9 mouse cellular contexts compared by ENCODE assay signal in genomic region chrX:139774309-139775083, GRCm38 (mm10). TPM values are rescaled to one million over a fixed set of nuclear protein-coding genes. Genes with fewer than 3 reads are reported as not detected.
DNase-seq lines count a peak whose midpoint lies in the region; ATAC-seq and TF ChIP-seq lines count a peak whose summit lies in the region.
"Had no signal": no experiment of that assay in that cellular context is flagged by ENCODE, and none has a peak within 500 bp of the region (broad histone marks: within the 10 kb centered on the region; RNA-seq: fewer than 3 reads in every experiment).

No protein-coding gene starts in this region.

- no peak overlapping the region for H3K9ac ChIP-seq in hindbrain, embryonic 12.5 days
- no peak overlapping the region for H3K9ac ChIP-seq in heart, embryonic 11.5 days (ENCODE audit: low read depth, low read length)
- H3K9ac ChIP-seq in midbrain, embryonic 12.5 days (replicated peaks) = no peak overlapping the region
- H3K9ac ChIP-seq: embryonic facial prominence, embryonic 12.5 days had no signal

- intact Hi-C loops in left cerebral cortex, postnatal 14 days (cut with DNase I) = loop anchor here (10.0 kb wide), 1 partner anchor 60 kb away; no protein-coding TSS in a partner anchor

- H3K27ac ChIP-seq in hindbrain, embryonic 10.5 days = no peak overlapping the region
- no peak overlapping the region for H3K27ac ChIP-seq in hindbrain, embryonic 12.5 days
- no peak overlapping the region for H3K27ac ChIP-seq in cerebellum, adult 2 months (ENCODE audit: insufficient read depth, low read length)
- H3K27ac ChIP-seq in heart, embryonic 11.5 days (ENCODE audit: low read depth, low read length) = no peak overlapping the region
- no peak overlapping the region for H3K27ac ChIP-seq in midbrain, embryonic 12.5 days (replicated peaks)
- H3K27ac ChIP-seq: embryonic facial prominence, embryonic 12.5 days had no signal

- WGBS in hindbrain, embryonic 10.5 days = 31% methylated on average over 18 of the region's 18 CpGs
- whole genome bisulfite sequencing in hindbrain, embryonic 12.5 days = 38% methylated on average over 18 of the region's 18 CpGs
- WGBS in cerebellum, adult 2 months = 29% methylated on average over 18 of the region's 18 CpGs
- 23% methylated on average over 18 of the region's 18 CpGs for WGBS in heart, embryonic 11.5 days (ENCODE audit: insufficient replicate concordance)
- WGBS in midbrain, embryonic 12.5 days = 34% methylated on average over 18 of the region's 18 CpGs

- no peak for ATAC-seq in hindbrain, embryonic 12.5 days (ENCODE audit: low FRiP score)
- ATAC-seq in G1E (ENCODE audit: extremely low read depth, insufficient number of reproducible peaks, low FRiP score, poor library complexity, severe bottlenecking) = peak; percentile 58
- ATAC-seq in heart, embryonic 11.5 days (replicated peaks; ENCODE audit: insufficient number of reproducible peaks, low FRiP score, low TSS enrichment) = no peak
- peak; percentile 47; the same call in 1 of the 2 replicates for ATAC-seq in midbrain, embryonic 12.5 days (ENCODE audit: low FRiP score, low read depth)

- no peaks in the 10 kb centered on the region for H3K36me3 ChIP-seq in hindbrain, embryonic 10.5 days
- H3K36me3 ChIP-seq in hindbrain, embryonic 12.5 days = no peaks in the 10 kb centered on the region
- H3K36me3 ChIP-seq in G1E (replicated peaks) = no peaks in the 10 kb centered on the region
- H3K36me3 ChIP-seq in heart, embryonic 11.5 days (ENCODE audit: control insufficient read depth, insufficient read depth, low read length) = no peaks in the 10 kb centered on the region
- no peaks in the 10 kb centered on the region for H3K36me3 ChIP-seq in midbrain, embryonic 12.5 days
- H3K36me3 ChIP-seq: embryonic facial prominence, embryonic 12.5 days had no signal

- H3K4me2 ChIP-seq in hindbrain, embryonic 12.5 days (replicated peaks) = no peak overlapping the region
- H3K4me2 ChIP-seq in heart, embryonic 11.5 days = peak overlapping the region; percentile 52
- H3K4me2 ChIP-seq in midbrain, embryonic 12.5 days (replicated peaks) = no peak overlapping the region
- H3K4me2 ChIP-seq: embryonic facial prominence, embryonic 12.5 days had no signal

- TF ChIP-seq POLR2A in cerebellum, adult 2 months (IDR thresholded peaks at IDR 0.05; ENCODE audit: borderline replicate concordance, insufficient read depth, low read length) = no peak

- no peaks in the 10 kb centered on the region for H3K4me1 ChIP-seq in hindbrain, embryonic 10.5 days (replicated peaks)
- H3K4me1 ChIP-seq in hindbrain, embryonic 12.5 days = no peaks in the 10 kb centered on the region
- H3K4me1 ChIP-seq in G1E (ENCODE audit: insufficient read depth, low read depth, low read length) = peaks cover 43% of the 10 kb centered on the region
- H3K4me1 ChIP-seq in cerebellum, adult 2 months (ENCODE audit: control insufficient read depth, insufficient read depth, low read length) = no peaks in the 10 kb centered on the region; the same call in 1 of the 2 replicates
- H3K4me1 ChIP-seq in heart, embryonic 11.5 days (ENCODE audit: control insufficient read depth, insufficient read depth, low read length) = no peaks in the 10 kb centered on the region
- no peaks in the 10 kb centered on the region for H3K4me1 ChIP-seq in midbrain, embryonic 12.5 days
- H3K4me1 ChIP-seq: embryonic facial prominence, embryonic 12.5 days had no signal

- peaks cover 35% of the 10 kb centered on the region for H3K27me3 ChIP-seq in hindbrain, embryonic 10.5 days (ENCODE audit: insufficient read depth, poor library complexity, severe bottlenecking)
- H3K27me3 ChIP-seq in hindbrain, embryonic 12.5 days = peaks cover 20% of the 10 kb centered on the region
- H3K27me3 ChIP-seq in G1E (ENCODE audit: insufficient read depth, low read length) = no peaks in the 10 kb centered on the region
- no peaks in the 10 kb centered on the region; the same call in 1 of the 2 replicates for H3K27me3 ChIP-seq in cerebellum, adult 2 months (ENCODE audit: control insufficient read depth, insufficient read depth, low read length)
- no peaks in the 10 kb centered on the region for H3K27me3 ChIP-seq in heart, embryonic 11.5 days (ENCODE audit: control insufficient read depth, insufficient read depth, low read length)
- peaks cover 28% of the 10 kb centered on the region for H3K27me3 ChIP-seq in midbrain, embryonic 12.5 days

- H3K9me3 ChIP-seq in hindbrain, embryonic 10.5 days = no peaks in the 10 kb centered on the region
- no peaks in the 10 kb centered on the region for H3K9me3 ChIP-seq in hindbrain, embryonic 12.5 days (replicated peaks)
- no peaks in the 10 kb centered on the region for H3K9me3 ChIP-seq in G1E (replicated peaks)
- no peaks in the 10 kb centered on the region for H3K9me3 ChIP-seq in heart, embryonic 11.5 days (replicated peaks; ENCODE audit: control insufficient read depth, low read length)
- no peaks in the 10 kb centered on the region for H3K9me3 ChIP-seq in midbrain, embryonic 12.5 days
- H3K9me3 ChIP-seq: embryonic facial prominence, embryonic 12.5 days had no signal

- TF ChIP-seq CTCF in G1E (IDR thresholded peaks at IDR 0.05; ENCODE audit: low read depth, low read length) = peak; percentile 35; the same call in 1 of the 2 replicates
- peak; percentile 62; the same call in 1 of the 2 replicates for TF ChIP-seq CTCF in cerebellum, adult 2 months (IDR thresholded peaks at IDR 0.05; ENCODE audit: borderline replicate concordance, insufficient read depth, low read depth, low read length)

- peak; percentile 35 for DNase-seq in hindbrain, embryonic 10.5 days (ENCODE audit: low spot score)
- DNase-seq in G1E (ENCODE audit: low spot score) = no peak
- peak; percentile 29 to 48 for DNase-seq in cerebellum, adult 2 months
- peak; percentile 9 to 35 for DNase-seq in left cerebral cortex, postnatal 14 days (ENCODE audit: low spot score in 2 of 2)
- peak; percentile 47 for DNase-seq in thymus, postnatal 0 days (ENCODE audit: low spot score)

- H3K4me3 ChIP-seq in hindbrain, embryonic 10.5 days = no peak overlapping the region
- H3K4me3 ChIP-seq in hindbrain, embryonic 12.5 days = no peak overlapping the region
- peak overlapping the region; percentile 21; the same call in 1 of the 2 replicates for H3K4me3 ChIP-seq in G1E (ENCODE audit: low read depth, low read length)
- H3K4me3 ChIP-seq in cerebellum, adult 2 months (replicated peaks; ENCODE audit: insufficient read depth, low read depth, low read length) = no peak overlapping the region
- H3K4me3 ChIP-seq in heart, embryonic 11.5 days (ENCODE audit: low read depth, low read length) = no peak overlapping the region
- no peak overlapping the region for H3K4me3 ChIP-seq in midbrain, embryonic 12.5 days
- H3K4me3 ChIP-seq: embryonic facial prominence, embryonic 12.5 days had no signal

RNA-seq across cellular contexts. Expression of gene Ripply1, which starts 7.7 kb away (rescaled TPM):
- 0.26 and 0.41 TPM in 2 replicates for polyA plus RNA-seq in hindbrain, embryonic 10.5 days (2016; fragmentation: Nextera tagmentation; extraction: Ambion mirVana)
- not detected in 2 replicates for polyA plus RNA-seq in hindbrain, embryonic 12.5 days (2016; fragmentation: Nextera tagmentation; extraction: Ambion mirVana)
- total RNA-seq in G1E (2014; fragmentation: Nextera tagmentation) = not detected in 2 replicates
- not detected in 2 replicates for total RNA-seq in G1E (2017)
- polyA plus RNA-seq in G1E (2012) = 0.74 and 0.92 TPM in 2 replicates
- 0.33 and 0.46 TPM in 2 replicates for polyA plus RNA-seq in cerebellum, adult 2 months (2012; rRNA removed)
- not detected in 2 replicates for polyA plus RNA-seq in heart, embryonic 11.5 days (2014; fragmentation: Nextera tagmentation; extraction: Ambion mirVana)
- total RNA-seq in left cerebral cortex, postnatal 14 days (2021) = not detected
- 0.38 and 0.39 TPM in 2 replicates for polyA plus RNA-seq in midbrain, embryonic 12.5 days (2016; fragmentation: Nextera tagmentation; extraction: Ambion mirVana)
- not detected in 2 replicates for polyA plus RNA-seq in thymus, postnatal 0 days (2015; fragmentation: Nextera tagmentation; extraction: Ambion mirVana)
- polyA plus RNA-seq: embryonic facial prominence, embryonic 12.5 days had no signal

RNA-seq across cellular contexts. Expression of gene Cldn2, which starts 26.1 kb away (rescaled TPM):
- 0.44 and 0.68 TPM in 2 replicates for polyA plus RNA-seq in hindbrain, embryonic 10.5 days (2016; fragmentation: Nextera tagmentation; extraction: Ambion mirVana)
- polyA plus RNA-seq in hindbrain, embryonic 12.5 days (2016; fragmentation: Nextera tagmentation; extraction: Ambion mirVana) = 0.53 and 0.68 TPM in 2 replicates
- 0.24 and 0.90 TPM in 2 replicates for total RNA-seq in G1E (2014; fragmentation: Nextera tagmentation)
- total RNA-seq in G1E (2017) = 0.11 TPM in 1 of 2 replicates, not detected in the other
- 0.30 and 0.35 TPM in 2 replicates for polyA plus RNA-seq in G1E (2012)
- 1.1 and 2.6 TPM in 2 replicates for polyA plus RNA-seq in cerebellum, adult 2 months (2012; rRNA removed)
- polyA plus RNA-seq in heart, embryonic 11.5 days (2014; fragmentation: Nextera tagmentation; extraction: Ambion mirVana) = not detected in 2 replicates
- total RNA-seq in left cerebral cortex, postnatal 14 days (2021) = under 1 TPM; 0.87 to 0.97 TPM
- 0.24 and 0.34 TPM in 2 replicates for polyA plus RNA-seq in midbrain, embryonic 12.5 days (2016; fragmentation: Nextera tagmentation; extraction: Ambion mirVana)
- 0.53 and 0.71 TPM in 2 replicates for polyA plus RNA-seq in thymus, postnatal 0 days (2015; fragmentation: Nextera tagmentation; extraction: Ambion mirVana)

Comparison
In these comparisons a context has a peak if more than half of its experiments do, and no peak if none do; other contexts are left out.
1. ATAC-seq: peak in G1E (single experiment) and midbrain, embryonic 12.5 days (single experiment); none in hindbrain, embryonic 12.5 days (single experiment) and heart, embryonic 11.5 days (single experiment).